Mouse (Mus musculus) layer of hippocampus, adult 18-20 months (tissue): ENCODE results near the gene Plppr1. TPM values are rescaled to one million over a fixed set of nuclear protein-coding genes. Genes with fewer than 3 reads are reported as not detected.

ENCODE experiments used
- DNase-seq, 2 experiments: peaks; one replicate each; pipeline ENCODE4 v3.0.0; 2022; ENCODE audit warnings: low spot score in 2 of 2
- total RNA-seq, 2 experiments: library from RNA; stranded (reverse); gene quantifications; 2 replicates each; pipeline ENCODE4 v1.2.3; 2021

Plppr1 gene
- total RNA-seq, 2 experiments from 2014 or later: 7.2 to 7.8 TPM

DNA sequence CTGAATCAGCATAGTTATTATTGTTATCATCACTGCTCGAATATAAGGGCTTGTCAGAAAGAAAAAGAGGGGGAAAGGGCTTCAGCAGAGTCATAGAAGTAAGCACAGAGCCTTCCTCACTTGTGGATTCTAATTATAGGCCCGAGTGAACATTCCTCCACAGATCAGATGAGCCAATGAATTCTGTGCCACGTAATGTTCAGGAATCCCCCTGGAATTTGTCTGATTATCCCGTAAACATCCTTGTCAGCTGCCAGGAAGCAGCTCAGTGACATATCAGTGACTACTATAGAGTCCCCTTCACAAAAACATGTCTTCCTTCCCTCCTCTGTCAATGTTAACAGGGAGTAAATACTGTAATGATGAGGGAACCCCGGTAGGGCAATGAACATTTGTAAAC lies 50.9 kb downstream of the Plppr1 start:
- no peak for DNase-seq

DNA sequence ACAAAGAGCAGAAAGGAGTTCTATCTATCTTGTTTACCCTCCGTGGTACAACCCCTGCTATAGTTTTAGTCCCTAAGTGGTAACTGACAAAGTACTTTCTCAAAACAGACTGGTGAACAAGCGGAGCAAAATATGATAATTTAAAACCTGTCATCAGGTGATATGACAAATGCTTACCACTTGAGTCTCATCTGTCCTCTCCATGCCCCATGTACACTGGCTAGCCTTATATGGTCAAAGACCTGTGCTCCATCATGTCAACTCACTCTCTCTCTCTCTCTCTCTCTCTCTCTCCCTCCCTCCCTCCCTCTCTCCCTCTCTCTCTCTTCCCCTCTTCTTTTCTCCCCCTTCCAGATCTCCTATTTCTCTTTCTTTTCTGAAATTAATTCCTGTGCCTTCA lies 59.8 kb downstream of the Plppr1 start:
- no peak for DNase-seq

DNA sequence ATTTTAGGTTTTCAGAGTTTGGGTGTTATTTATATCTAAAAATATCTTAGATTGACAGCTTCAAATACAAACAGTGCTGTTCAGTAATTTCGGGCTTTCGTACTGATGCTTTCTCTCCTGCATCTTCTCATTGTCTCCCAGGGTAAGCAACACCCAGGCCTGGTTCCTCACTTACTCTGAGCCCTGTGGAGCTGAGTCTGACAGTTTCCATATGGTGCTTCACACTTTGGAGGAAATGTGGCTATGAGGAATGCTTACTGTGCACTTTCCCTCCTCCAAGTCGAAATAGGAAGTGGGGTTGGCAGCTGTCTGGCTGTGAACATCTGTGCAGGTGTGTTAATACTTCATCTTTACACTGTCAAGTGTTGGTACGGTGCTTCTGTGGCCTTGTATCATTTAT lies 85.7 kb downstream of the Plppr1 start:
- DNase-seq: no peak

DNA sequence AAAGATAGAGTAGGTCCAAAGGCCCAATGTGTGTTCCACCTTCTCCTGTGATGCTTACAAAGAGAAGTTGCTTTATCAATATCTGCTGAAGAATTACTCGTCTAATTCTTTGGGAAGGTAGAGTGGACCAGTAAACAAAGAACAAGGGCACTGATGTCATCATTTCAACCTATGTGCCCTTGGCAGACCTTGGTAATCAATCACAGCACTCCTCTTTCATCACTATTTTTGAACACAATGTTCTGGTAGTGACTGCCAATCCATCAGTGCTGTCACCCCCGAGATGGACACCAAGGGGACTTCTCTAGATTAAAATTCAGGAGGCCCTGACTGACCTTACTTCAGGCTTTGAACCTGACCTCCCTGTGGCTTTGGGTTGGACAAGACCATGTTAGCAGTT lies 89.7 kb downstream of the Plppr1 start:
- DNase-seq: no peak

DNA sequence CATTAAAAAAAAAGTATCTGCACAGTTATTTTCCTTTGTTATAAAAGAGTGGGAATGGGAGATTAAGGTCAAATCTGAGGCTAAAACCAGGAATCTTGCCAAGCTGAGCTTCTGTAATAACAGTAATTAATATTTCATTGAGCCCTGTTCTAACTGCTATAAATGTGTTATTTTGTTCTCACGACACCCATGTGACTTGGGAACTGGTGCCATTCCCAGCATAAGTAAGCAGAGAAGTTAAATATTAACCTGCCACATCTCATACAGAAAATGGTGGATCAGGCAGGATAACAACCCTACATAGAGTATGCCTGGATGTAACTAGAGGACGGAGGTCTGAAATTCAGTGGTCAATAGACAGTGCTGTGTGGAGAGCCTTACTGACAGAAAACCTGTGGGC lies 90.2 kb downstream of the Plppr1 start:
- no peak for DNase-seq

DNA sequence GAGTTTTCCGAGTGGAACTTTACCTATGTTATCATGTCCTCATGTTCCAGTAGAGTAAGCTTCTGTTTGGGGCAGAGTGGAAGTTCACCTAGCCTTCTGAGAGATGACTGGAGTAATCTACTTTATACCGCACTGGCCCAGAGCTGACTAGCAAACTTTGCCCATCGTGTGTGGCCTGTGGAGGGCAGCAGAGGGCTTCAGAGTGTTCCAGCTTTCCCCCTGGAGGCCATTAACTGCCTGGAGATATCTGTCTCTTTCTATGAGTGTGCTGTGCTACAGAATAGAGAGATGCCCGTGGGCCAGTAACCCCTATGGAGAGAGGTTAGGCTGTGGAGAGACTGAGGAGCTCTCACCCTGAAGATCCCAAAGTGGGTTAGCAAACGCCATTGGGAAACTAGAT lies 94.8 kb downstream of the Plppr1 start:
- DNase-seq: peak; percentile 39 to 79

DNA sequence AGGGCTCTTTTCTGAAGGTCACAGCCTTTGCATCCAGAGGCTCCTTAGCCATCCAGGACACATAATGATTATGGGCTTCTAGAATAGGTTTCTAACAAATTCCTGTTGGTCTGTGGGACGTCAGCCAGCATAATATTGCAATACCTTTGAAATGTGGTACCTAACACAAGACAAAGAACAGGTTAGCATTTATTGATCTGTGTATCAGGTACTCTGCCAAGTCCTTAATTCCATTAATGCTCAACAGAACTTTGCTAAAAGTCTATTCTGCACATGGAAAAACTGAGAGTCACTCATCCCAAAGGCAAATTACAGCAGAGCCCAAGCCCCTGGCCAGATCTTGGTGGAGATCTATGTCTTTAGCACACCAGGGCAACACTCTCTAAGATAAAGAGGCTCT lies 97.7 kb downstream of the Plppr1 start:
- no peak for DNase-seq

DNA sequence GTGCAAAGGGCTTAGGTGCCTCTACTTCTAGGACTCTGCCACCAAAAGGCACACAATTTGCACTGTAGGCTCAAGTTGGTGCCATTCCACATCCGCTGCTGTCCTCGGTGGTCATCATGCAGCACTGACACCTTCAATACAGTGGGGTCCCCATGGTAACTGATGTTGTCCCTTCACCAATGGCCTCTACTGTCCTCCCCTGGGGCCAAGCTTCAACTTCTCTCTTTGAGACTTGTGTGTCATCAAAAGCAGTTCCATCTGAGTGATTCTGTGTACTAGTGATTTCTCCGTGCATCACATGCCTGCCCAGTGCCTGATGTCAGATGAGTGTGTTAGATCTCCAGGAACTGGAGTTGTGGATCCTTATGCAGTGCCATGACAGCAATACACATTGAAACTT lies 104.2 kb downstream of the Plppr1 start:
- no peak for DNase-seq

DNA sequence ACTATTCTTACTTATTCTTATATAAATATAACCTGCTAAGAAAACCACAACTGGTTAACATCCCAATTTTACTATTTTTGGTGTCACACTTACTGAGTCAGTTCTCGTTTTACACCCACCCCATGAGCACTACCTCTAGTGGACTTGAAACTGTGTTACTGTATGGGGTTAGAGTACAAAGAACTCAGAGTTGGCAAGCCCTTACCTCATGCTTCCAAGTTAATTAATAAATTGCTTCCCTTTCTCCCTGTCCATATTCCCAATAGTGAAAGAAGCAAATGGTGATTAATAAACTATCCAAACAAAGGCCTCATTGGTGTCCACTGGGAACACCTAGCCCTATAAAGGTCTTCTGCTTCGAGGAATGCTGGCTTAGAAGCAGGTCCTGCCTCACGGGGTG lies 107.3 kb downstream of the Plppr1 start:
- no peak for DNase-seq

DNA sequence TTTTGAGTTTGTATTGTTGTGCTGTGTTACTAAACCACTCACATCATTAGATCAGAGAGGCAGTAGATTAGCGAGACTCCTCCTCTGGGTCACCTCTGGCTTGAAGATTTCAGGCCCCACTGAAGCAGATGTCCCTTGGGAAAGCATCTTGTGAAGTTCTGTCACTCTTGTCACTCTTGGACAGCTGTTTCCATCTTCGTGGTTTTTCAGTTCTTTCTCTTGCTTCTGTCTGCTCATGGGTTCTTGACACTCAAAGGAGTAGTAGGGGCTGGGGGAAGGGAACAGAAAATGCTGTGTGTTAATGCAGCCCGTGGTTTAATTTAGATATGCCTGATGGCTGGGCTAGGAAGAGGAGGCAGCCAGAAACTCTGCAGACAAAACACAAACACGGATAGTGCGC lies 108.0 kb downstream of the Plppr1 start:
- DNase-seq: no peak

DNA sequence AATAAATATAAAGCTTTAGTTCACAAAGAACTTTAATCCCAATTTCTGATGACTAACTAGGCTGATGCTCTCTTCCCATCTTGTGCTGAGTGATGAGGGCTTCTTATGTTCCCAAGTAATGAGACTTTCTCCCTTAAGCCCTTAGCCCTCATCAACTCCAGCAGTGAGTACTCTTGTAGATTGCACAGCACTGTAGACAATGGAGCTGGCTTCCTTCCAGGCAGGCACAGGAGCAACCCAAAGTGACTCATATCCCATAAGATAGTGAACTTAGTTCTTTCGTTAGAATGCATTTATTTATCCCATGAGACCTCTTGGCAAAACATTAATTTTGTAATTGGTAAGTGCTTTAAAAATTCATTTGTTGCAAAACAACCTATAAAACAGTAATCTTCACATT lies 110.4 kb downstream of the Plppr1 start:
- no peak for DNase-seq

DNA sequence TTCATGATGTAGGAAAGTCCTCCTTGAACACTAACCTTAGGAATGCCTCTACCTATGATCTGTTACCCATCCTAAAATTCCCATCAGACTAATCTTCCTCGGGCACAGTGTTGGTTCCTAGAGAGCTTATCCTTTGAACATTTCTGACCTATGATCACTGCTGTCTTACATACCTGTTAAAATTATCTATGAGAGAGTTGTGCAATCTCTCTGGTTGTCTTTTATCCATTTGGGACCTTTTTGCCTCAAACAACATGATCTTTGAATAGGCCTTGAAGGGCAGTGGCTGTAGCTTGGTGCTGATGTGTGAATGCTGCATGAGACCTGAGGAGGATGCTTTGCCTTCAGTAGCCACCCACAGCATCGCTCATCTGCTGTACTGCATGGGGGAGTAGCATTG lies 119.0 kb downstream of the Plppr1 start:
- no peak for DNase-seq

DNA sequence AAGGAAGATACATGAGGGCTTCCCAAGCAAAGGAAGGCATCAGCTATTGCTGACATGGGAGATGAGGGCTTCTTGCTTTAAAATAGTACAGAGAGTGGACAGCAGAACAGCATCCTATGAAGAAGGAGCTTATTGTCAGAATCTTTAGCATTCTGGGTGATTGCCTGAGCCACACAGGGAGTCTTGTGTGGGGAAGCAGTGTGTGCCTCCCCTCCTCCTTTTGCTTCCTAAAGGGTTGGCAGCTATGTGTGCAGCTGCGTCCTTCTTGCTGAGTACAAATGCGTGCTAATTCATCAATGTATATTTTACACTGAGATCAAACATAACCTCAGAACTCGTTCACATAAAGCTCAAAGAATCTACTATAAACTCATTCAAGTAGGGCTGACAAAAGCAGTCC lies 119.8 kb downstream of the Plppr1 start:
- DNase-seq: no peak

DNA sequence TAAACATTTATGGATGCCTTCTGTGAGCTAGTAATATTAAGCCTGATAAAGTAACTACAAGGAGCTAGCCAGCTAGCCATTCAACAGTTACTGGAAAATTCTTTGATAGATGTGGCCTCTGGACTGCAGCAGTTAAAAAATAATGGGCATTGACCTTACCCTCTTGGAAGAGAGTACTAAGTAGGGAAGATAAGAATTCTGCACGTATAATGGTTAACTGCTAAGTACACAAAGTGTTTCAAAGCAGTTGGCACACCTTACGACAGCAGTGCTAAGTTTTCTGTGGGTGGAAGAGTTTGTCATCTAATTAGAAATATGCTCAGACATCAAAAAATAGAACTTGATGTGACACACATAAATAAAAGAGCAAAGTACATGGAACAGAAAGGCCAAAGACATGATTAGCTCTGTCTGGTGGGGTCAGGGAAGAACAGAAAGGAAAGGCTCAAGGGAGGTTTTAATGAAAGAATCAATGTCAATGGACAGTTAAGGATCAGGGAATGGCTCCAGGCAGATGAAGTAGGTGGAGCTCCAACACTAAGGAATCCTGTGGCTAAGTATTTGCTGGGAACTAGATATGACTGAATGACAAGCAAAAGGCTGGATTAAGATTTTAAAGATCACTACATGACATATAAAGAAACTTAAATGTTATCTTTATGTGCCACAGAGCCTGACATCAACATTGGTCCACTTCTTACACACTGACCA lies 120.6 kb downstream of the Plppr1 start:
- no peak for DNase-seq

DNA sequence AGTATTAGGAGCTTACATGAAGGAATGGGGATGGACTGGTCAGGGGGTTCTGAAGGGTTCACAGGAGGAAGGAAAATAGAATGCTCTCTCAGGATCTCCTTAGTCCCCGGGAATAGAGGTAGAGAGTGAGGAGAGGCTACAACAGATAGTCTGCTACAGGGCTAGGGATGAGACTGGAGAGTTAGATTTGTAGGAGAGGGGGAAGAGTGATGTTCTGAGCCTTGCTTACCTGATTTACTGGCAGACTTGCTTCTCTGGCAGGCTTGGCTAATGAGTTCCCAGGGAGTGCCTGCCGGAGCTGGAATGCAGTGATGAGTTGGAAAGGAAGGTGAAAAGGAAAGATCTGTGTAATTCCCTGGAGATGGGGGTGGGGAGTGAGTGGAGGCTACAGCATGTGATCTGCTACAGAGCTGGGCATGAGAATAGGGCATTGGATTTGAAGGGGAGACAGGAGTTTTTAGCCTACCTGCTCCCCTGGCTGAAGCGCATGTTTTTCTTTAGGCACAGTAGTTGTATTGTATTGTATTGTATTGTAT lies 131.0 kb downstream of the Plppr1 start:
- no peak for DNase-seq

DNA sequence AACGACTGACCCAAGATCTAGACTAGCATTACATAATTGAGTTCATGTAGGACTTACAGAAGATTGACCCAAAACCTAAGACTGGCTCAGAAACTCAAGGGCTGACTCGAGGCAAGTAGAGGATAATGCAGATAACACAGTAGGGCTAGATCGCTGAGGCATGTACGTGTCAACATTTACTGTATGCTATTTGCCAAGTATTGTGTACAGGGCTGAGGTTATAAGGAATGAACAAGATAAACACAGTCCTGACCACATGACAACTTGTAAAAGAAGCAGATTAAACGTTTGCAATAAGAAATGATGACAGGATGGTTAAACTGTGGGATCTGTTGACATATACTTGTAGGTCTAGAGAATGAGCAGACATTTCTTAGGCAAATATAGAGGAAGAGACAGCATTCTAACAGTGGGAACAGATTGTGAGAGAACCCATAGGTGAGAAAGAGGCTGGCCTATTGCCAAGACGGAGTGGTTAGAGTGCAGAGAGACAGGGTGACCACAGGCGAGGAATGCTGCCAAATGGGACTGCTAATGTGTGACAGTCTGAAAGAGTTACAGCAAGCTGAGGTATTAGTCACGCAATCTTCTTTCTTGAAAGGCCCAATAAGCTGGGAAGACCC lies 138.2 kb downstream of the Plppr1 start:
- no peak for DNase-seq

DNA sequence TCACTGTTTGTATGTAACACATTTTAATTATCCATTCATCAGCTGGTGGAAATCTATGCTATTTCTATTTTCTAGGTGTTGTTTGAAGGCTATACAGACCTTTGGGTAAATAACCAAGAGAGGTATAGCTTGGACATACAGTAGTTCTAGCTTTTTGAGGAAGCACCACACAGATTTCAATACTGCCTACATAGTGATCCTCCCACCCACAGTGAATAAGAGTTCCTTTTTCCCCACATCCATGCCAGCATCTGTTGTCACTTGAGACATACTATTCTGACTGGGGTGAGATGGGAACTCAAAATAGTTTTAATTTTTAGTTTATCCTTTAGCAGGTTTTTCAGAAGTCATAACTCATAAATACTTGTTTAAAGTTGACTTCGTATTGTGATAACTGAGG lies 151.4 kb downstream of the Plppr1 start:
- DNase-seq: no peak

DNA sequence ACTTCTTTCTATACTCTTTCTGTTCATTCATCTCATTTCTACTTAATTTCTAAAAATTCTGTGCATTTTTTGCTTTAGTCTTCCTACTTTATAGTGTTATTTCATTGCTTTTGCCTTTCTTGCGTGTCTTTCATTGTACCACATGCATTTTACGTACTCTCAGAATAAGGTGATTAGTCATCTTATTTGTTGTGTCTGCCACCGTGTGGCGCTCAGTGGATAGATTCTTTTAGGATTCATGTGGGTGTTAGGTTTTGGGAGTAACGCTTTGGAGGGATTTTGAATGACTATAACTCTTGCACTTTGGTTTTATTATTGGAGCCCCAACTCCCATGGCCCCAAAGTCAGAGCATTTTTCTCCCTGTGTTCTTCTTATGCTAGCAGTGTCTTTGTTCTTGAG lies 152.5 kb downstream of the Plppr1 start:
- peak in 1 of 2 experiments; percentile 20 for DNase-seq

DNA sequence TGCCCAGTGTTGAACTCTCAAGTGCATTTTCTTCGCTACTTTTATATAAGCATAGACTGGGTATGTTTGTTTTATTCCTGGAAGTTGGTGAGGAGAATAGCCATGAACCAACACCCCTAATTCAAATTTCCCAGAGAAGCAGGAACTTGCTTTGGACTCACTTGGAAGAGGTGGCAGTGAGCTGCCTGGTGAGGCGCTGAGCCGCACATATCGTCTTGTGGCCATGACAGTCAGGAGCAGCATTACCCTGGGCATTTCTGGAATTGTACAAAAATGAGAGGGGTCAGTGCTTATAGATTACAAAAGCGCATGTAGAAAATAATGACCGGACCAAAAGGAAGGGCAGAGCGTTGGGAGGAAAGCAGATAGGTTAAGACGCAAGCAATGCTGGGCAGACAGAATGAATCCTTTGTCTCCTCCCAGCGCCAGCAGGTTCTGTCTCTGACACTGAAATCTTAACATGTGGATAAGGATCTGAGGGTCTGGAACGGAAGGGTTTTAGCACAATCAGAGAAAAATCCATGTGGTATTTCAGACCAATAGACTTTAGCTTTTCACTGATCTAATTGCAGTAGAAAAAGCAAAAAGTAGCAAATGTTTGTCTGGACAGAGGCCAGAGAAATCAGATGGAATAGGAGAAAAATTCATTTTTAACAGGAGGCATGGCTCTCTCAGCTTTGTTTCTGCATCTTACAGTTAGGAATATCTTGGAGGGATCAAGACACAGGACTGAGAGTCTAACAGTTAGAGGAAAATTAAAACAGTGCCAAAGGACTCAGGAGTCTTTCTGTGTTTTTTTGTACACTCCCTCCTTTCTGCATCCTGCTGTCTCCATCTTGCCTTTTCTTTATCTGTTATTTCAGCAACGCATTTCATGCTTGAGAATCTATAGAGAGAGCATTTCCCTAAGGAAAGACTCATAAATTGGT lies 153.8 kb downstream of the Plppr1 start:
- peak; percentile 9 to 64 for DNase-seq

DNA sequence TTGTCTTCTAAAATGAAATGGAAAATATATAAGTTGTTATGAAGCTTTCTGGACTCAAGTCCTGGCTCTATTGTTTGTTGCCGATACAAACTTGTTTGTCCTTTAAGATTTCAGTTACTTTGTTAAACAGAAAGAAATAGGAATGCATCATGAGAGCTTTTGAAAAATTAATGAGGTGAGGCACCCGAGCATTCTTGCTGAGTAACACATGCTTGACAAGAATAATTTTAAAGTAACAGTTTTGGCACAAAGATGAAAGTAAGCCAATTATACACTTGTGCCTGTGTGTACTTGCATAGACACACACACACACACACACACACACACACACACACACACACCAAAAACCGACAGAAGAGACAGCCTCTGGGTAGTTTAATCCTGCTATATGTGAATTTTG lies 155.3 kb downstream of the Plppr1 start:
- no peak for DNase-seq

DNA sequence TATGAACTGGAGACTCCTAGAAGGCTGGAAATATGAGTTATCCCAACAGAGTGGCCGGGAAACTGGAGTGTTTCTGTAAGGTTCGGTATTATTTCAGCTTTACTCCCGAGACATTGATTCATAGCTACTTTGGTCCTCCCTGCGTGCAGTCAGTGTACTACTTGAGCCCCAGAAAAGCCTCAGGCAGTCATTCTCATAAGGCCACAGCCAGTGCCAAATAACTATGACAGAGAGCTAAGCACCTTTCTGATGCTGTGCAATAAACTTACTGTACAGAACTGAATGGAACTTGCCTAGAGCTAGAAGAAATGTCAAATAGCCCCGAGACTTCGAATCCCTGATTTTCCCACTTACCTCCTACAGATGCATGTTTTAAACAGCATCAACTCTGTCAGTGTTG lies 164.4 kb downstream of the Plppr1 start:
- no peak for DNase-seq

DNA sequence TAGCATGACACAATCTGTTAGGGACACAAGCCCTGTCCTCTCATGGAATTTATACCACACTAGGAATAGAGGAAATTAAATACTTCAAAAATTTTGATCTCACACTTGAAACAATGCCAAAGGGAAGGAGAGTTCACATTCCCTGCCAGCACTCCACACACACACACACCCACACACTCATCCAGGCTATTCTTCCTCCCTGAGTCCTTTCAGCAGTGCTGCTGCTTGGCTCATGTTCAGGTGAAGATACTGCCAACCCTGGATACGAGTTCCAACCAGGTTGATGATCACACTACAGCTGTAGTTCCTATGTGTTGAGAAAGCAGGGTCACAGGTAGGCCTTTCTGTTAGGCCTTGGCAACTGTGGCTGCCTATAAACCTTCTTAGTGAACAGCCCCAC lies 165.9 kb downstream of the Plppr1 start:
- no peak for DNase-seq
